Mouse (Mus musculus): ENCODE measurements around the gene Ndufa4l2. TPM values are rescaled to one million over a fixed set of nuclear protein-coding genes. Genes with fewer than 3 reads are reported as not detected.

The Ndufa4l2 gene
- polyA plus RNA-seq, 1 experiment from 2014 or later: 24.4 TPM

DNA sequence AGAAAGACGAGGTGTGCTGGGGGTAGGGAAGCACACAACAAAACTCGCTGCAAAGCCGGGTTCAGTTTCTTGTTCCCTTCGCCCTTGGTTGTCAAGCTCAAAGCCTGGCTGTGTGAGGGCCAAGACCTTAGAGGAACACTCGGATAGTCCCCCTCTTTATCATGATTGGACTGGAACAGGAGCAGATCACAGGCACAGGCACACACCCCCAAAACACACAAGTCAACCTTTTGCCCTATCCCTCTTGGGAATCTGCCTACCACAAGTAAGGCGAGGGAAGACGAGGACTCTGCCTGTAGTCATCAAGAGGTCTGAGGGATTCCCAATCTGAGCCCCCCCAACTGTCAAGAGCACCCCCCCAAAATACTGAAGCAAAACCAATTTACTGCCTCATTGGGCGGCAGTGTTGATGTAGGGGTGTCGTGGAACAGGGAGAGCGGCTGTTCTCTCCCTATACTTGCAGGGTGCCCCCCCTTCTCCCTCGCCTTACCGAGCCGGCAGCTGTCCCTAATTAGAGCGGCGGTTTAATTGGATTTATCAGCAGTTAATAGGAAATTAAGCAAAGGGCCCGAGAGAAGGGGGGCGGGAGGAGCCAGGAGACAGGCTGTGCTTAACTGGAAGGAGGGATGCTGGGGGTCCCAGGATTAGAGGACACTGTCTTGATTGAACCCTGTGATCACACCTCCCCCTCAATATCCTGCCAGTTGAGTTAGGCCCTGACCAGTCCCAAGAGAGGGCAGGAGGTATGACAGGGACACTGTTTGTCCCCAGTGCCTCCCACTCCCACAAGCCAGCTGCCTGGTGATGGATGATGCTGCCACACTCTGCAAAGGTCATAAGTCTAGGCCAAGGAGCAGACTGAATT, 4.7 kb upstream of the Ndufa4l2 start:
- peaks cover 80% of the 10 kb centered on the region for H3K27me3 ChIP-seq (replicated peaks)
- peaks cover 55% of the 10 kb centered on the region for H3K4me1 ChIP-seq (replicated peaks)
- no peak overlapping the region for H3K9ac ChIP-seq
- peak overlapping the region; percentile 51; the same call in 1 of the 2 replicates for H3K4me3 ChIP-seq
- peak overlapping the region; percentile 86 for H3K4me2 ChIP-seq
- H3K9me3 ChIP-seq (replicated peaks): no peaks in the 10 kb centered on the region
- no peak for ATAC-seq (ENCODE audit: insufficient number of reproducible peaks, low FRiP score)
- H3K36me3 ChIP-seq: no peaks in the 10 kb centered on the region; the same call in 1 of the 2 replicates
- no peak overlapping the region for H3K27ac ChIP-seq (ENCODE audit: poor library complexity, severe bottlenecking)
- 11% methylated on average over 17 of the region's 17 CpGs for WGBS

DNA sequence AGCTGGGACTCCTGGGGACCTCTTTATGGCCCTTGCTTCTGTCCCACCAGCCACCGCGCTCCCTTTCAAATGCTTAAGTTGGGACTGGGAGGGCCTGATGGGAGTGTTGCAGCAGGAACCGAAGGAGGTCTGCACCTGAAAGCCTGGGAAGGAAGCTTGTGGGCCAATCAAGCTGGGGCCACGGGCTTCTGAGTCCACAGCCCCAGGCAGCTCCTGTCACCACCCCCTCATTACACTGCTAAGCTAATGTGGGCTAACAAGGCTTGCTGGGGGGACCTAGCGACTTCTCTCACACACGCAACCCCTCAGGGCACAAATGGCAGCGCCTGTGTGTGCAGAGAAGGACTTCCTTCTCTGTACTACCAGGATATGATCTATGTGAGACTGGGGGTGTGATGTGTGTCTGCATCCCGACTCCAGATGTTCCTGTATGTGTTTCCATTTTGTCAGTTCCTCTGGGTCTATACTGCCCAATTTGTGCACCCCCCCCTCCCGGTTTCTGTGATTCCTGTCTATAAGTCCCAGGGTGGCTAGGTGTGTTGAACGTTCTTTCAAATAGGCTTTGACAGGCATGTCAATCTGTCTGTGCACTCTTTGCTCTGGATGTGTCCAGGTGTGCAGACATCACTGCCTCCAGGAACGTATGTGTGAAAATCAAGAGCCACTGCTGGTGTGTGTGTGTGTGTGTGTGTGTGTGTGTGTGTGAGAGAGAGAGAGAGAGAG, 3.7 kb upstream of the Ndufa4l2 start:
- H3K9me3 ChIP-seq (replicated peaks): no peaks in the 10 kb centered on the region
- H3K4me2 ChIP-seq: peak overlapping the region; percentile 84
- no peaks in the 10 kb centered on the region for H3K36me3 ChIP-seq
- H3K27me3 ChIP-seq (replicated peaks): peaks cover 90% of the 10 kb centered on the region
- no peak overlapping the region for H3K9ac ChIP-seq
- H3K27ac ChIP-seq (ENCODE audit: poor library complexity, severe bottlenecking): no peak overlapping the region
- H3K4me3 ChIP-seq: peak overlapping the region; percentile 48
- no peak for ATAC-seq (ENCODE audit: insufficient number of reproducible peaks, low FRiP score)
- WGBS: 9% methylated on average over 11 of the region's 11 CpGs
- H3K4me1 ChIP-seq (replicated peaks): peaks cover 63% of the 10 kb centered on the region

DNA sequence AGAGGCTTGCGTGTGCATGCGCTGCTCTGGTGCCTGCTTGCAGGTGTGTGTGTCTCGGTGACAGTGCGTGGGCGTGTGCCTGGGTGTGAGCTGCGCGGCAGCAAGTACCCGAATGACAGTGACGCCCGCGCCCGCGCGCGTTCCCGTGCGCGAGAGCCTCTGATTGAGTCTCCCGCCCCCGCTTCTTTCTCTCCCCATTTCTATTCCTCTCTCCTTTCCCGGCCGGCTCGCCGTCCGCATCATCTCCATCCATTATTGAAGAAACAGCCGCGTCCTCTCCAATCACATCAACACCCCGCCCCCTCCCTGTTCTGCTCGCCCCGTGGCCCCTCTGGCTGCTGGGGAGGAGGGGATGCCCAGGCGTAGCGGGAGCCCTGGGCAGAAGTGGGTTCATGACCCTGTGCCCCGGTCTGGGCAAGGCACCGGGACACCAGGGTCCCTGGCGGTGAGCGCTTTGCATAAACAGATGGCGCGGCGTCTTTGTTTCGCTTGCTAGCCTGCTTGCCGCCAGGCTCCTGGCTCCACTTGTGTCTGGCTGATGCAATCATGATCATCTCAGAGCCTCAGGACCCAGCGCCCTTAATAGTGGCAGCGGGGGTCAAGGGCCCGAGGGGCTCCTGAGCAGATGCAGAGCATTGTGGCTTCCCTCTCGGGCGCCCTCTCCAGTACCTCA, 3.0 kb upstream of the Ndufa4l2 start:
- WGBS: 1% methylated on average over 46 of the region's 46 CpGs
- H3K4me1 ChIP-seq (replicated peaks): peaks cover 70% of the 10 kb centered on the region

DNA sequence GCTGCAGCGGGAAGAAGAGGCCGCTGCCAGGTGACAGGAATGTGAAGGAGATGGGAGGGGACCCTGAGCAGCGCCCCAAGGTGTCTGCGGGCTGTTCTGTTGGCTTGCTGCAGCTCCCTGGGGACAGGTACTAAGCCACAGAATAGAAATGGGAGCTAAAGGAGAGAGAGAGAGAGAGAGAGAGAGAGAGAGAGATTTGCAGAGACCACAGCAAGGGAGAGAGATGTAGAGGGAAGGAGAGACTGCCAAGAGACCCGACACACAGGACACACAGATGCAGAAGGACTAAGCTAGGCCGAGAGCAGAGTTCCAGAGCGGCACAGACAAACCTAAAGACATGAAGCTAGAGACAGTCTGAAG, 2.5 kb upstream of the Ndufa4l2 start:
- Histone ChIP-seq H3K4me2 (peak overlapping the region; percentile 84), H3K4me3 (peak overlapping the region; percentile 48), H3K27me3 (replicated peaks) (peaks cover 88% of the 10 kb centered on the region), H3K36me3 (peaks cover 3% of the 10 kb centered on the region; the same call in 1 of the 2 replicates), H3K9ac (no peak overlapping the region), H3K9me3 (replicated peaks) (no peaks in the 10 kb centered on the region), H3K4me1 (replicated peaks) (peaks cover 75% of the 10 kb centered on the region), H3K27ac (ENCODE audit: poor library complexity, severe bottlenecking) (no peak overlapping the region)
- no peak for ATAC-seq (ENCODE audit: insufficient number of reproducible peaks, low FRiP score)
- 6% methylated on average over 7 of the region's 7 CpGs for WGBS

More for the DNA sequence above, 3.0 kb upstream of the Ndufa4l2 start:
- ATAC-seq (ENCODE audit: insufficient number of reproducible peaks, low FRiP score): no peak
- Histone ChIP-seq H3K4me3 (peak overlapping the region; percentile 48), H3K27ac (ENCODE audit: poor library complexity, severe bottlenecking) (no peak overlapping the region), H3K27me3 (replicated peaks) (peaks cover 88% of the 10 kb centered on the region), H3K36me3 (no peaks in the 10 kb centered on the region), H3K4me2 (peak overlapping the region; percentile 84), H3K9ac (peak overlapping the region; percentile 59), H3K9me3 (replicated peaks) (no peaks in the 10 kb centered on the region)

DNA sequence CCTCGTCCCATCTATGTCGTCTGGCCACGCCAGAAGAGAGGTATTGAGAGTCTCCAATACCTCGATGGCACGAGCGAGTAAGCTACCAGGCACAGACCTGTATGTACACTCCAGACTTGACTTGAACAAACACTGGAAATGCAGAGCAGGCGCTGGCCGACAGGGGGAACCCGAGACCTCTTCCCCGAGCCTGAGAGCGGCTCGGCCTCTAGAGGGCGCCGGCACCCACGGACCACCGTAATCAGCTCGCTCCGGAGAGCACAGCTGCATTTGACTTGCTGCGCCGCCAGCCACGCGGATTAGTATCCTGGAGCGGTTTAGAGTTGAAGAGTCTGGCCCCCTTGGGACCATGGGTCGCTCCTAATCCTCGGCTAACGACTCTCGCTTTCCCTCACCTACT, 2.0 kb upstream of the Ndufa4l2 start:
- H3K9ac ChIP-seq: peak overlapping the region; percentile 19; the same call in 1 of the 2 replicates
- H3K27me3 ChIP-seq (replicated peaks): peaks cover 88% of the 10 kb centered on the region
- peaks cover 76% of the 10 kb centered on the region for H3K4me1 ChIP-seq (replicated peaks)
- ATAC-seq (ENCODE audit: insufficient number of reproducible peaks, low FRiP score): peak; percentile 10; the same call in 1 of the 2 replicates
- no peaks in the 10 kb centered on the region for H3K9me3 ChIP-seq (replicated peaks)
- H3K4me3 ChIP-seq: peak overlapping the region; percentile 48
- H3K36me3 ChIP-seq: peaks cover 8% of the 10 kb centered on the region
- no peak overlapping the region for H3K27ac ChIP-seq (ENCODE audit: poor library complexity, severe bottlenecking)
- WGBS: under 1% methylated on average over 27 of the region's 27 CpGs
- H3K4me2 ChIP-seq: peak overlapping the region; percentile 84

DNA sequence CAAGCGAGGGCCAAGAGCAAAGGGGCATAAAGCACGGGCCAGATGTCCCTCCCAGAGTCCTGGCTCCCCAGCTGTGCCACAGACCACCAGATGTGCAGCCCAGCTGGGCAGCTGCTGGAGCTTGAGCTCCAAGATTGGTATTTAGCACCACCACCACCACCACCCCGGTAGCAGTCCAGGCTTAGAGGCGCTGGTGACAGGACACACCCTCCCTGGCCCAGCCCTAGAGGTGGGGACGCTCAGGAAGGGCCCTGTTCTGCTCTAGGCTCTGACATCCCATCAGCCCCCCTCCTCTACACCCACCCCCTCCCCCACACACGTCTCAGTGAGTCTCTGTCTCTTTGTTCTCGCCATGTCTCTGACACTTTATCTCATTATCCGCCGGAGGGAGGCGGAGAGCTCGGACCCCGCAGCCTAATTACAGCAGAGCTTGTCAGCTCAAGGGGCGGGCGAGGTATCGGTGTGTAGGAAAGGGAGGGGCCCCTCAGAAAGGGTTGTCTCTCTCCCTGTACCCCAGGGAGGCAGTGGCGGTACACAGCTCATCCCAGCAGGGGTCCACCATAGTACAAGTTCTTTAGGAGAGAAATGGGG, 1.2 kb upstream of the Ndufa4l2 start:
- H3K9me3 ChIP-seq (replicated peaks): no peaks in the 10 kb centered on the region
- H3K4me3 ChIP-seq: peak overlapping the region; percentile 23
- under 1% methylated on average over 16 of the region's 16 CpGs for WGBS
- no peak overlapping the region for H3K27ac ChIP-seq (ENCODE audit: poor library complexity, severe bottlenecking)
- peak overlapping the region; percentile 84 for H3K4me2 ChIP-seq
- peaks cover 88% of the 10 kb centered on the region for H3K27me3 ChIP-seq (replicated peaks)
- peak overlapping the region; percentile 19; the same call in 1 of the 2 replicates for H3K9ac ChIP-seq
- peaks cover 69% of the 10 kb centered on the region for H3K4me1 ChIP-seq (replicated peaks)
- 0 out of 2 replicates have a peak, but pooled peaks have one; percentile 27 for ATAC-seq (ENCODE audit: insufficient number of reproducible peaks, low FRiP score)
- peaks cover 16% of the 10 kb centered on the region for H3K36me3 ChIP-seq

DNA sequence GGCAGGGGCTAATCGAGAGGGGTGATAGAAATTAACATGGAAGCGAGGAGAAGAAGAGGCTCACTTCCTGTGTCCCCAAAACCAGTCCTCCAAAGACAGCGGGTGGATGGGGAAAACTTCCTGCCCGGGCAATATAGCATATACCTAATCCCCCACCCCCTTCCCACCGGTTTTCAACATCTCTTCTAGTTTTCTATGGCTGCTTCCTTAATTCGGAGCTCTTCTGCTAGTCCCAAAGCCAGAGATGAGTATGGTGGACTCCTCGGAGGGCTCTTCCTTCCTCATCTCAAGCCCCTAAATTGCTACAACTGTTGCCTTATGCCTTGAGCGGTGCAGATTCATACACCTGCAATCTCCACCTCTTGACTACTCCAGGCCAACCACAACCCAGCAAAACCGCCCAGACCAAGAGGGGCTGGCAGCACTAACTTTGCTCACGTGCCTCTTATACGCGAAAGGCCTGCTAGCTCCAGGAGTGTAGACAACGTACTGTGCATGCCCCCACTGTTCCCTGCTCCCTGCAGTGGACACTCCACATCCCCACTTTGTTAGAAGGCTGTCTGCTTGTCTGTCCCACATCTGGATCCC, 562 bp upstream of the Ndufa4l2 start:
- peaks cover 89% of the 10 kb centered on the region for H3K27me3 ChIP-seq (replicated peaks)
- no peaks in the 10 kb centered on the region for H3K9me3 ChIP-seq (replicated peaks)
- H3K4me1 ChIP-seq (replicated peaks): peaks cover 64% of the 10 kb centered on the region
- H3K27ac ChIP-seq (ENCODE audit: poor library complexity, severe bottlenecking): no peak overlapping the region
- 9% methylated on average over 13 of the region's 13 CpGs for WGBS
- peak overlapping the region; percentile 84 for H3K4me2 ChIP-seq
- 0 out of 2 replicates have a peak overlapping the region, but pooled peaks have one; percentile 2 for H3K4me3 ChIP-seq
- H3K36me3 ChIP-seq: peaks cover 22% of the 10 kb centered on the region
- ATAC-seq (ENCODE audit: insufficient number of reproducible peaks, low FRiP score): no peak
- no peak overlapping the region for H3K9ac ChIP-seq

DNA sequence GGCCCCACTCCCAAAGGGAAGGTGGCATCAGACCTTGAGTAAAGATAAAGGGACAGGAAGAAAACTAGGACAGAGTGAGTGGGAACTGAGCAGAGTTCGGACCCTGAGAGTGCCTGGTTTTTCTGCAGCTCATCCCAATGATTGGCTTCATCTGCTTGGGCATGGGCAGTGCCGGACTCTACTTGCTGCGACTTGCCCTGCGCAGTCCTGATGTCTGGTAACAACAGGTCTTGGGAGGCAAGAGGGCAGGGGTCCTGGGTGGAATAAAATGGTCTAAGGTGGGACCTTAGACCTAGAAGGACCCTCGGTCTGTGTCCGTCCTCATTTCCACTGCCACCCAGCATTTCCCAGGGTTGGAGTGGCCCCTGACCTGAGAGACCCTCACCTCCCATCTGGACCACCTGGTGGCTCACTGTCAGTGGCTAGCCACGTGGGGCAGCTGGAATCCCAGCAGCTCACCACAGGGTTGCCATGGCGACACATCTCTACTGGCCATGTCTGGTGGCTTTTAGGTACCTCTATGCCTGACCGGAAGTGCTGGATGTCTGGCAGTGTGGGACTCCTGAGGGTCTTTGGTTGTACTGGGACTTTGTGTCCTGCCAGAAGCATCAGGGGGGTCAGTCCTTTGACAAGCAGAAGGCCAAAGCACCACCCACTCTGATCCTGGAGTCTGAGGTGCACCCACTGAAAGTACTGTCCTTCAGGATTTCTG, 660 bp downstream of the Ndufa4l2 start:
- H3K36me3 ChIP-seq: peaks cover 34% of the 10 kb centered on the region
- no peak for ATAC-seq (ENCODE audit: insufficient number of reproducible peaks, low FRiP score)
- peaks cover 58% of the 10 kb centered on the region for H3K4me1 ChIP-seq (replicated peaks)
- no peaks in the 10 kb centered on the region for H3K9me3 ChIP-seq (replicated peaks)
- 0 out of 2 replicates have a peak overlapping the region, but pooled peaks have one; percentile 2 for H3K4me3 ChIP-seq
- peaks cover 76% of the 10 kb centered on the region for H3K27me3 ChIP-seq (replicated peaks)
- no peak overlapping the region for H3K27ac ChIP-seq (ENCODE audit: poor library complexity, severe bottlenecking)
- H3K4me2 ChIP-seq: peak overlapping the region; percentile 84
- 30% methylated on average over 9 of the region's 9 CpGs for WGBS
- no peak overlapping the region for H3K9ac ChIP-seq

DNA sequence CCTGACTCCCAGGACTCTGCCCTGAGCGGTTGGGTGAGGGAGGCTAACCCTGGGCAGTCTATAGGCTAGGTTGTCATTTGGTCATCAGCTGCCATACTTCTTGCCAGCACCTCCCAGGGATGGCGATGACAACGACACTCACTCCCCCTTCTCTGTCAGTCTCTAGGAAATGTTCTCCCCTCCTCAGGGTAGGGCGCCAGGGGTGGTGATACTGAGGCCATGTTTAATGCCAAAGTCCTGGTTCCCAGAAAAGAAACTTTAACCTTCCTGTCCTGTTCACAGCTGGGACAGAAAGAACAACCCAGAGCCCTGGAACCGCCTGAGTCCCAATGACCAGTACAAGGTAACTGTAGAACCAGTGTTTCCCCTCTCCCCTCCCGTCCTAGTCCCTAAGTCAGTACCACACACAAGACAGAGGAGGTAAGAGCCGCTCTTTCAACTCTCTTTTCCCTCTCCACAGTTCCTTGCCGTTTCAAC, 1.3 kb downstream of the Ndufa4l2 start:
- H3K4me1 ChIP-seq (replicated peaks): peaks cover 64% of the 10 kb centered on the region
- H3K27me3 ChIP-seq (replicated peaks): peaks cover 70% of the 10 kb centered on the region
- ATAC-seq (ENCODE audit: insufficient number of reproducible peaks, low FRiP score): no peak

More for the DNA sequence above, 1.3 kb downstream of the Ndufa4l2 start:
- H3K27ac ChIP-seq (ENCODE audit: poor library complexity, severe bottlenecking): no peak overlapping the region
- H3K36me3 ChIP-seq: peaks cover 35% of the 10 kb centered on the region
- WGBS: 18% methylated on average over 8 of the region's 8 CpGs
- peak overlapping the region; percentile 63 for H3K4me2 ChIP-seq
- peak overlapping the region; percentile 29 for H3K4me3 ChIP-seq
- H3K9ac ChIP-seq: peak overlapping the region; percentile 54
- no peaks in the 10 kb centered on the region for H3K9me3 ChIP-seq (replicated peaks)
